Mouse (Mus musculus) left cerebral cortex, adult 2 months (tissue): ENCODE results near the gene Sgpp2. TPM values are rescaled to one million over a fixed set of nuclear protein-coding genes. Genes with fewer than 3 reads are reported as not detected.

ENCODE experiments used
- DNase-seq, 2 experiments: peaks; one replicate each; pipeline ENCODE4 v3.0.0; 2021 to 2022; ENCODE audit warnings: low spot score in 2 of 2, mixed read lengths in 1 of 2; ENCODE audit errors: extremely low spot score in 1 of 2
- H3K27ac ChIP-seq: fragments of 200-600 bp; 2 replicates; pipeline ENCODE4 v1.8.1; 2022
- H3K4me3 ChIP-seq: fragments of 200-600 bp; 2 replicates; pipeline ENCODE4 v1.8.1; 2022
- CTCF ChIP-seq: fragments of 200-600 bp; IDR thresholded peaks from 2 replicates; pipeline ENCODE4 v1.8.1; 2022; ENCODE audit warnings: antibody characterized with exemption, mild to moderate bottlenecking, moderate library complexity
- intact Hi-C: fragments of 180-260 bp; cut with DNase I; formaldehyde crosslinking; loops from one replicate; pipeline ENCODE4 v1.15.1; 2025
- total RNA-seq, 2 experiments: library from RNA; stranded (reverse); gene quantifications; 2 replicates each; pipeline ENCODE4 v1.2.3; 2021

Gene Sgpp2
- total RNA-seq, 2 experiments from 2014 or later = 9.5 to 9.7 TPM

DNA sequence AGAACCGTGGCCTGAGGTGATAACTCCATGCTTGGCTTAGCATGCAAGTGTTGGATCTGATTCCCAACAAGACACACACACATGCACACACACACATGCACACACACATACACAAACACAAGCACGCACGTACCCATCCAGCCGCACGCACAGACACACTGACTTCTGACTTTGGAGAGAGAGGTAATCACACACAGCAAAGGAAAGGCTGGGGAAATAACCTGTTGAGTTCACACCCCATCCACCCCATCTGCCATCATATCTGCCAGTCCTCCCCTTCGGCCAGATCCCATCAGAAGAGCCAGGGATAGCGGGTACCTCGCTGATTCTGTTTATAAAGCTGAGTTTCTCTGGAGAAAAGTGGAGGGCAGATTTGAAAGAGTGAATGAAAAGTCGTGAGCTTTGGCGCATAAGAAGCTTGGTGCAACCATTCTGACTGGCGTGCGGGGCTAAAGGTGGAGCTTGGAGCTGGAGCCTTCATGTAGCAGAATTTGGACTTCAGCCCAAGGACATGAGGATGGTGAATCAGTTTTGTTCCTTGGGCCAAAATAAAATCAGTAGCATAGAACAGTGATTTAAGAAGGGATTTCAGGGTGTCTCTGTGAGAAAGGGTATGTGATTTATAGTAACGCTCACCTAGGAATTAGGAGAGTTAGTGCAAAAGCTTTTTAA lies 8.1 kb downstream of the Sgpp2 start:
- intact Hi-C loops = no loop called here
- no peak overlapping the region for H3K27ac ChIP-seq
- H3K4me3 ChIP-seq = no peak overlapping the region
- no peak for DNase-seq
- TF ChIP-seq CTCF = no peak

DNA sequence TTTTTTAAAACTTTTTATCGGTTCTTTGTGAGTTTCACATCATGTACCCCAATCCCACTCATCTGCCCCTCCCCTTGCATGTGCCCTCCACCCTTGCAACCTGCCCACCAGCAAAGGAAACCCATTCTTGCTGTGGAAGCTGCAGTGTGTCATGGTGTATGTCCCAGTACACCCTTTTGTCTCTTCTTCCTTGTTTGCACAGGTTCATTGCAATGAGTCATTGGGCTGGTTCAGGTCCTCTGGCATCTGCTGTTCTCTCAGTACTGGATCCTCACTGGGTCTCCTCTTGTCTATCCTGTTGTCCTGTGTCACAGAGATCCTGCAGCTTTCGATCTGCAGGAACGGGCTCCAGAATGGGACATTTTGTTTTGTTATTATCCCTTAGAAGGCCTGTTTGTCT lies 10.1 kb downstream of the Sgpp2 start:
- Histone ChIP-seq H3K27ac (no peak overlapping the region), H3K4me3 (no peak overlapping the region)
- no peak for TF ChIP-seq CTCF
- no peak for DNase-seq
- intact Hi-C loops = no loop called here

DNA sequence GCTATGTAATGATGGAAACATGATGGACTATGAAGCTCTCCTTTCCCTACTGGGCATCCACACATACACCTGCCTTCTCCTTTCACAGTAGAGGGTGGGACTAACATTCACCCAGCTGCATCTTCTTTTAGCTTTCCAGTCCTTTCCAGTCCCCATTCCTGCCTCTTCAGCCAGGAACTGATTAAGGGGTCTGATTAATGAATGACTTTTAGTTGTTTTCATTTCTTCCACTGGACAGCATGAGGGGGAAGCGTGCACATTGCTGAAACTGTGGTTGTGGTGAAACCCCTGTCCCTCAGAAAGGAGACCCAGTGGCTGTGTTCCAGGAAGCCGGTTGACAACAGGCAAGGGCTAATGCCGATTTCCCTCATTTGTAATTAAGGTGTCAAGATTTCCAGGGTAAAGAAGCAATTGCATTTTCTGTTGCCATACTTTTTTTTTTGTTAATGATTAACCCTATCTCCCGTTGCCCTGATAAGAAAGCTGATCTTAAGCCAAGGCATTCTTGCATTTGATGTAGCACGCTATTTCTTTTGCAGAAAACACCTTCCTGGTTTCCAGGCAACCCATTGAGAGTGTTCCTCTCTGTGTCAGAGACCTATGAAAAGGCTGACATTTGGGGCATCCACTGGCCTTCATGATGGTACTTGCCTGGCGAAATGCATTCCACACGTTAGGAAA lies 12.1 kb downstream of the Sgpp2 start:
- intact Hi-C loops = no loop called here
- DNase-seq = no peak
- no peak for TF ChIP-seq CTCF
- Histone ChIP-seq H3K4me3 (no peak overlapping the region), H3K27ac (no peak overlapping the region)

DNA sequence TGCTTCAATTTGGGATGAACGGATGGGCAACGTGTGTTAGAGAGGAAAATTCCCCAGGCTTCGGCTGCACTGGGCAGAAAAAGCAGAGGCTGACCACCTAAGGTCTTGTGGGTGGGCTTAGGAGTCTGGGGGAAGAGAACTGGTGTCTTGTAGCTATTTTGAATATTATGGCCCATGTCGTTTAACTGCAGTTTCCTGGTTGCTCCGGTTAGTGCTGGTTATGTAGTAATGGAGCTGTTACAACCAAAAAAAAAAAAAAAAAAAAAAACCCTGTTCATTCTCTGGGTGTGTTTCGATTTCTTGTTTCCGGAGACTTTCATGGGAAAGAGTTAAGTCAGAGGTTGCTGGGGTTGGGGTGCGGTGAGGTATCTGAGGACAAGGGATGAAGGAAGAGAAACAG lies 12.7 kb downstream of the Sgpp2 start:
- intact Hi-C loops = no loop called here
- Histone ChIP-seq H3K4me3 (no peak overlapping the region), H3K27ac (no peak overlapping the region)
- no peak for TF ChIP-seq CTCF
- DNase-seq = no peak

DNA sequence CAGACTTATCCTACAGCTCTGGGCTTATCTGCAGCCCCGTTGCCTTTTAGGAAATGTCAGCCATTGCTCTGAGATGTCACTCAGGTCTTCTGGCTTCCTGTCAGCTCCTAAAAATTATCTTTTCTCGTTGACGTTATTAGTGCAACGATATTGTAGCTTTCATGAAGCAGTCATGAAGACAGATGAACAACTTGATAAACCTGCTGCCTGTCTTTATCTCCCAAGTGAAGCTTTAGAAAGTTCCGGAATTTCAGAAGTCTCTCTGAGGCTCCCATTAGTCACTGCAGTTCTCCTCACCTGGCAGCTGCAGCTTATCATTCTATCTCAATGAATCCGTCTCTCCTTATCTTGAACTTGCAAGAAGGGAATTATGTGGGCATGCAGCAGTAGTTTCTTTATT lies 13.9 kb downstream of the Sgpp2 start:
- H3K27ac ChIP-seq = no peak overlapping the region
- no peak for DNase-seq
- intact Hi-C loops = no loop called here
- no peak overlapping the region for H3K4me3 ChIP-seq
- TF ChIP-seq CTCF = no peak

DNA sequence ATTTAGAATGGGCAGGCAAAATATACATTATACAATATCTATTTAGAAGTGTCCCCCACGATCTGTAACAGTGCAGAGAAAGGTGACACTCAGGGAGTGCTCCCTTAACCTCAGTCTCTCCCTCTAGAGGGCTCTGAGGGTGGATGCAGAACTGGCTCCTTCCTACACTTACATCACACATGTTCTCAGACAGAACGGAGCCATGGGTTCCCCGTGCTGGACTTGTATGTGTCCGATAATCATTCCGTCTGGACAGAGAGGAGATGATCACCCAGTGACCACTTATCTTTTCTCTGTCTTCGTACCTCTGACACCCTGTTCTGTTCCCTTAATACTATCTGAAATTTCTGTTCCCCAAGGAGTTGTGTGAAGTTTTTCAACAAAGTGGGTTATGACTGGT lies 15.7 kb downstream of the Sgpp2 start:
- Histone ChIP-seq H3K4me3 (no peak overlapping the region), H3K27ac (no peak overlapping the region)
- intact Hi-C loops = no loop called here
- DNase-seq = no peak
- no peak; the same call in 1 of the 2 replicates for TF ChIP-seq CTCF

DNA sequence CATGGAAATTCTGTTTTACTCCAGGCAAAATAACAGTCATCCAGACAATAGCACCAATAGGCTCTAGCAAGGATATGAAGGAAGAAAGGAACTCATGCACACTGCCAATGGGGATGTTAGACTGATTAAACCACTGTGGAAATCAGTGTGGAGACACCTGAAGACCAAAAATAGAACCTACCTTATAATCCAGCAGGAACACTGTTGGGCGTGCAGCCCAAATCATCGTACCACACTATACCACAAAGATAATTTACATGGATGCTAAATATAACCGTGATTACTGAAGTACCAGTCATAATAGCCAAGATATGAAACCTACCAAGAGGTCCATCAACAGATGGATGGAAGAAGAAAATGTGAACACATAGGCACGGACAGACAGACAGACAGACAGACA lies 18.5 kb downstream of the Sgpp2 start:
- TF ChIP-seq CTCF = no peak
- intact Hi-C loops = no loop called here
- Histone ChIP-seq H3K4me3 (no peak overlapping the region), H3K27ac (no peak overlapping the region)
- no peak for DNase-seq

DNA sequence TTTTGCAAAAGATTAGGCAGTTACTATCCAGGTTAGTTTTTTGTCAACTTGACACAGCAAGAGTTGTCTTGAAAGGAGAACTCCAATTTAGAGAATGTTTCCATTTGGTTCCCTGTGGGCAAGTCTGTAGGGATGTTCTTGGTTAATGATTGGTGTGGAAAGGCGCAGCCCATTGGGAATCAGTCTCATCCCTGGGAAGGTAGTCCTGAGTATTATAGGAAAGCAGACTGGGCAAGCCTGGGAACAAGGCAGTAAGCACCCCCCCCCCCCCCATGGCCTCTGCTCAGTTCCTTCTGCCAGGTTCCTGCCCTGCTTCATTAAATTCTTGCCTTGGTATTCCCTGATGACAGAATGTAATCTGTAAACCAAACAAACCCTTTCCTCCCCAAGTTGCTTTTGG lies 19.7 kb downstream of the Sgpp2 start:
- no peak for TF ChIP-seq CTCF
- intact Hi-C loops = no loop called here
- no peak overlapping the region for H3K4me3 ChIP-seq
- no peak for DNase-seq
- H3K27ac ChIP-seq = no peak overlapping the region

DNA sequence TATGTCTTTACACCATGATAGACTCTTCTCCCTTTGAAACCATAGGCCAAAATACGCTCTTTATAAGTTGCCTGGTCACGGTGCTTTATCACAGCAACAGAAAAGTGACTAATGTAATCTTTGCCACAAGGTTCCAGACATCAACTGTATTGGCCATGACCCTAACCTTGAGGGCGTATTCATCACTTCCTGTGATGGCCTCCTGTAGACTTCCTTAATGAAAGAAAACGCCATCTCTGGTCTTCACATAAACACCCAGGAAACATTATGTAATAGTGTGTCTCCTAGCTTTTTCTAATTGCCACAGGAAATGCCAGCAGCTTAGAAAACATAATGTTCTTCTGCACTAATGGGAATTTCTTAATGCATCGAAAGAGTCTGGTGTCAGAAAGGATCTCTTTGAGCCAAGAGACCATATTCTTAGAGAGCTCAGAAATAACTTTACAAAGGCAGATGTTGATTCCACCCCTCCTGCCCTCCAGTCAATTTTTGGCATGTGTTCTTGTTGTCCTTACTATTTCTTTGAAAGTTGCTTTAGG lies 20.5 kb downstream of the Sgpp2 start:
- H3K27ac ChIP-seq = no peak overlapping the region
- intact Hi-C loops = no loop called here
- no peak for DNase-seq
- no peak for TF ChIP-seq CTCF
- no peak overlapping the region for H3K4me3 ChIP-seq

DNA sequence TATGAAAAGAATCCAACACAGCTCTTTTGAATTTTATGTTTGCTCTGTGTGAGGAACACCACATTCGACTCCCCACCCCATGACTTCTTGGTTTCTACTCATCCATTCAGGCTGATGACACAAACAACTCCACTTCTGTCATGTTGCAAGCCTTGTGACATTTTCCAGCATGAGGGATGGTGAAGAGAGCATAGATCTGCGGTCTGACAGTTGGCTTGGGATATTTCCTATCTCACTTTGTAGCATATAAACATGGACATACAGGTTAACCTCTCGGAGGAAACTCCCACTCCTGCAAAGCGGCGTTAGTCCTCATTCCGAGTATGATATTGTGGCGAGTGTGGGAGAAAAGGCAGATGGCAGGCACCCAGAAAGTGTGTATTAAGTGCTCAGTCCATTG lies 27.6 kb downstream of the Sgpp2 start:
- no peak for DNase-seq
- no peak for TF ChIP-seq CTCF
- intact Hi-C loops = no loop called here
- Histone ChIP-seq H3K27ac (no peak overlapping the region), H3K4me3 (no peak overlapping the region)

DNA sequence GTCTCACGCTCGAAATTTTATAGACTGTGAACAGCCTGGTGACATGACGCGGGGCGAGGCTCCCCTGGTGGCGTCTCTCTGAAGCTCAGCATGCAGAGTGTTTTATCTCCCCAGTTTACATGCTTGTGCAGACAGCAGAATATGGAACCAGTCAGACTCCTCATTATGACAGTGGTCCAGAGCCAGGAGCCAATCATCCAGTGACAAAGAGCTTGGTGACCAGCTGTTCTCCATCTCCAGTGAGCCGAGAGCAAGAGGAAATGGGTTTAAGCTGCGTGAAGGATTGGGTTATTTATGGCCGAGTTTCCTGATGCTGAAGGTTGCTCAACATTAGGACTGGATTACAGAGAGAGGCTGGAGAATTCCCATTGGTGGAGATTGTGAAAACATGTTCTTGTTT lies 28.1 kb downstream of the Sgpp2 start:
- intact Hi-C loops = no loop called here
- TF ChIP-seq CTCF = peak; percentile 33
- DNase-seq = no peak
- no peak overlapping the region for H3K4me3 ChIP-seq
- no peak overlapping the region for H3K27ac ChIP-seq

DNA sequence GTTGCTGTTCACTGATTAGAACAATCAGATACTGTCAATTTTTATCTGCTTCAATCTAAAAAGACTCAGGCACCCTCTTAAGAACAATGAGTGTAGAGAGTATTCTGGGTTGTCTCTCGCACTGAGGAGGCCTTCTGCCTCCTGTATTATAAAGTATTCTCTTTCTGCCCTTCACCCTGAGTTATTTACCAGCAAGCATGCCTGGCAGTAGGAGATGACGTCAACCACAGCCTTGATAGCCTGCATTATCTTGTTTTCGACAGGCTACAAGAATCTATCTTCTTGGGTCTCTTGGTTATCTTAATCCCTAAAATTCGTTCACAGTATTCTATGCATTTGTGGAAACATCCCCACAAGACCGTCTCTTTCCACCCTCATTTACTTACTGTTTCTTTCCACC lies 29.8 kb downstream of the Sgpp2 start:
- no peak for TF ChIP-seq CTCF
- no peak for DNase-seq
- intact Hi-C loops = no loop called here
- no peak overlapping the region for H3K27ac ChIP-seq
- no peak overlapping the region for H3K4me3 ChIP-seq

DNA sequence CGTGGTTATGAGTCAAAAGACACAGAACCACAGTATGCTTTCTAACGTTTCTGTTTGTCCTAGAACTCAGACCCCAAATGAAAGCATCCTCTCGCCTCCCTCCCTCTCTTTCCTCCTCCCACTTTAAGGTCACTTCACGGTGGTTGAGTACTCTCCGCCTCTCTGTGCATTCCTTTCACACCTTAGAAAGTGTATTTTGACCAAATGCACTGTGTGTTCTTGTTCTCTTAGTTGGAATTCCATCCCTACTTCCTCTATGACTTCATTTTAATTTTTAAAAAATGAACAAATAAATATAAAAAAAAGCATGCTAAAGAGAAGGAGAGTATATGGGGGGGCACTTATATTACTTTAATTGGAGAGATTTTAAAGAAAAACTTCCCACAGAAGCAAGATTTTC lies 30.4 kb downstream of the Sgpp2 start:
- intact Hi-C loops = no loop called here

More for the DNA sequence above, 30.4 kb downstream of the Sgpp2 start:
- no peak for DNase-seq
- H3K4me3 ChIP-seq = no peak overlapping the region
- H3K27ac ChIP-seq = no peak overlapping the region
- TF ChIP-seq CTCF = no peak
